Mouse (Mus musculus): Measurements from ENCODE around the gene Tnnt3.

Tnnt3 gene

GRCm38 (mm10) chr7:142507453-142507852 is 8.8 kb downstream of the Tnnt3 start:
- no peak for DNase-seq (ENCODE audit: low read depth, low spot score)

GRCm38 (mm10) chr7:142509518-142509917 is 10.9 kb downstream of the Tnnt3 start:
- no peak for DNase-seq (ENCODE audit: low read depth, low spot score)

GRCm38 (mm10) chr7:142510021-142510777 is 11.6 kb downstream of the Tnnt3 start:
- no peak for DNase-seq (ENCODE audit: low read depth, low spot score)

GRCm38 (mm10) chr7:142514048-142514447 is 15.4 kb downstream of the Tnnt3 start:
- DNase-seq (ENCODE audit: low read depth, low spot score), result no peak

GRCm38 (mm10) chr7:142516221-142516978 is 17.8 kb downstream of the Tnnt3 start:
- DNase-seq (ENCODE audit: low read depth, low spot score), result no peak

- DNase-seq (ENCODE audit: low read depth, low spot score), result no peak
These were observed 18.9 kb downstream of the Tnnt3 start for GRCm38 (mm10) chr7:142517531-142517930.

GRCm38 (mm10) chr7:142520331-142520730 is 21.7 kb downstream of the Tnnt3 start:
- DNase-seq (ENCODE audit: low read depth, low spot score), result no peak

- DNase-seq (ENCODE audit: low read depth, low spot score), result peak; percentile 82
These were observed 23.7 kb downstream of the Tnnt3 start for GRCm38 (mm10) chr7:142522352-142522751.

GRCm38 (mm10) chr7:142523200-142523990 is 24.8 kb downstream of the Tnnt3 start:
- no peak for DNase-seq (ENCODE audit: low read depth, low spot score)

- DNase-seq (ENCODE audit: low read depth, low spot score), result no peak
These were observed 26.9 kb downstream of the Tnnt3 start for GRCm38 (mm10) chr7:142525342-142526178.

GRCm38 (mm10) chr7:142529350-142529749 is 30.7 kb downstream of the Tnnt3 start:
- DNase-seq (ENCODE audit: low read depth, low spot score), result no peak

- DNase-seq (ENCODE audit: low read depth, low spot score), result no peak
These were observed 33.4 kb downstream of the Tnnt3 start for GRCm38 (mm10) chr7:142531973-142532521.

GRCm38 (mm10) chr7:142532671-142533058 is 34.0 kb downstream of the Tnnt3 start, which contains the start of gene Mrpl23:
TSS of gene Mrpl23 (plus strand) at chr7:142532686.
- DNase-seq (ENCODE audit: low read depth, low spot score), result peak; percentile 11

GRCm38 (mm10) chr7:142533059-142533855 is 34.6 kb downstream of the Tnnt3 start:
- DNase-seq (ENCODE audit: low read depth, low spot score), result peak; percentile 74

- no peak for DNase-seq (ENCODE audit: low read depth, low spot score)
These were observed 36.5 kb downstream of the Tnnt3 start for GRCm38 (mm10) chr7:142535116-142535515.

- DNase-seq (ENCODE audit: low read depth, low spot score), result no peak
These were observed 37.2 kb downstream of the Tnnt3 start for GRCm38 (mm10) chr7:142535832-142536231.

- DNase-seq (ENCODE audit: low read depth, low spot score), result no peak
These were observed 38.5 kb downstream of the Tnnt3 start for GRCm38 (mm10) chr7:142537181-142537580.

GRCm38 (mm10) chr7:142537879-142538278 is 39.2 kb downstream of the Tnnt3 start:
- peak; percentile 73 for DNase-seq (ENCODE audit: low read depth, low spot score)

- no peak for DNase-seq (ENCODE audit: low read depth, low spot score)
These were observed 39.7 kb downstream of the Tnnt3 start for GRCm38 (mm10) chr7:142538291-142538690.

- no peak for DNase-seq (ENCODE audit: low read depth, low spot score)
These were observed 40.1 kb downstream of the Tnnt3 start for GRCm38 (mm10) chr7:142538766-142539165.
